Mouse (Mus musculus) ES-E14 (cell line): ENCODE measurements at regions not wholly inside any gene's neighbourhood (a gene's known extent, or its start where the extent isn't known, plus 50 kb on each side); places are given as distances from the start of the nearest gene placed in this dataset.

Experiments used
- CHD2 ChIP-seq: IDR thresholded peaks from 2 replicates; pipeline ENCODE4 v1.6.1; 2014; ENCODE audit warnings: mild to moderate bottlenecking, low read depth, low read length, inconsistent platforms
- HCFC1 ChIP-seq: IDR thresholded peaks from 2 replicates; pipeline ENCODE4 v1.6.1; 2012; ENCODE audit warnings: low read length, inconsistent platforms, borderline replicate concordance; ENCODE audit not compliant: insufficient read depth
- MAFK ChIP-seq: IDR thresholded peaks from 2 replicates; pipeline ENCODE4 v1.6.1; 2014; ENCODE audit warnings: mild to moderate bottlenecking, low read depth, low read length, inconsistent platforms; ENCODE audit not compliant: insufficient read depth
- ZNF384 ChIP-seq: IDR thresholded peaks from 2 replicates; pipeline ENCODE4 v1.6.1; 2012; ENCODE audit warnings: low read depth, low read length, inconsistent platforms

DNA sequence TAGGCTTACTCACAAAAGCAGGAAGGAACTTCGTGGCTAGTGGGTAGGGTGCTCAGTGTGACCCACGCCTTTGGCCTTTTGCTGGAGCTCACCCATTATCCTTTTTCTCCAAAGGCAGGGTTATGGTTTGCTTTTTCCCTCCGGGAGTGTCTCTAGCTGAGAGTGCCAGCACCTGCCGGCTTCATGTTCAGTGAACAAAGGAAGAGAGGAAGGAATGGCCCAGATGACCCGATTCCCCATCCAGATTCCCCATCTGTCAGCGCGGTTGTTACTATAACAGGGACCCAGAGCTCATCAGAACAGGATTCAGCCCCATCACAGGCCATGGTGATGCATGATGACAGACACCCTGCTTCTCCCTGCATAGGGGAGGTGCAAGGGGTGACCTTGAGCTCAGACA lies 435.7 kb upstream of the Fam19a5 start:
- no peak for TF ChIP-seq CHD2
- no peak for TF ChIP-seq HCFC1
- TF ChIP-seq MAFK, result no peak
- no peak for TF ChIP-seq ZNF384
